Mouse (Mus musculus) small intestine, adult 2 months (tissue): ENCODE data around the gene Rnf214. TPM values are rescaled to one million over a fixed set of nuclear protein-coding genes. Genes with fewer than 3 reads are reported as not detected.
A peak's percentile ranks its signal among the peaks of the same experiment; 100 is the strongest.

Experiments used
- H3K27ac ChIP-seq: fragments of 200-500 bp; 2 replicates; pipeline ENCODE4 v1.5.1; 2012; ENCODE audit warnings: low read depth, low read length, control low read depth, inconsistent platforms; ENCODE audit not compliant: insufficient read depth
- H3K27me3 ChIP-seq: fragments of 200-500 bp; 2 replicates; pipeline ENCODE4 v1.6.1; 2012; ENCODE audit warnings: mild to moderate bottlenecking, moderate library complexity, low read length, inconsistent platforms; ENCODE audit not compliant: control insufficient read depth, insufficient read depth
- H3K36me3 ChIP-seq: fragments of 200-500 bp; 2 replicates; pipeline ENCODE4 v1.6.1; 2012; ENCODE audit warnings: mild to moderate bottlenecking, low read length, control low read depth, inconsistent platforms; ENCODE audit not compliant: control insufficient read depth, insufficient read depth
- H3K4me1 ChIP-seq: fragments of 200-500 bp; 2 replicates; pipeline ENCODE4 v1.6.1; 2012; ENCODE audit warnings: low read length, inconsistent platforms, mixed read lengths; ENCODE audit not compliant: control insufficient read depth, insufficient read depth, insufficient read length
- H3K4me3 ChIP-seq: fragments of 200-500 bp; 2 replicates; pipeline ENCODE4 v1.5.1; 2012; ENCODE audit warnings: low read depth, mild to moderate bottlenecking, control low read depth, inconsistent platforms, low read length, moderate library complexity
- CTCF ChIP-seq: fragments of 200-500 bp; IDR thresholded peaks from 2 replicates; pipeline ENCODE4 v1.5.1; 2012; ENCODE audit warnings: low read depth, mild to moderate bottlenecking, control low read depth, inconsistent platforms, low read length, moderate library complexity, mixed read lengths; ENCODE audit not compliant: insufficient replicate concordance, insufficient read length; ENCODE audit errors: extremely low read depth
- POLR2A ChIP-seq: fragments of 200-500 bp; IDR thresholded peaks from 2 replicates; pipeline ENCODE4 v1.6.1; 2012; ENCODE audit warnings: low read depth, mild to moderate bottlenecking, control low read depth, inconsistent platforms, low read length, moderate library complexity
- WGBS: fragments of 180-500 bp; shearing (Covaris S2); methylation state at CpG from one replicate; pipeline ENCODE4 v1.1.7; 2018; 5-methylcytosine and 5-hydroxymethylcytosine counted together
- polyA plus RNA-seq: library from polyadenylated mRNA; depleted of rRNA; stranded (reverse); fragments of >200 nt; gene quantifications from 2 replicates; pipeline ENCODE4 v1.2.3, GENCODE M21; 2012; rRNA removed

Rnf214 gene
- polyA plus RNA-seq, 1 experiment: 11.4 TPM

GRCm38 (mm10) chr9:45828291-45828963 is 78.3 kb downstream of the Rnf214 start, which contains the start of gene Cep164:
TSS of gene Cep164 (minus strand) at chr9:45828691.
- 0 out of 2 replicates have a peak, but pooled peaks have one; percentile 29 for TF ChIP-seq POLR2A
- no peak for TF ChIP-seq CTCF
- Histone ChIP-seq H3K4me1 (no peaks in the 10 kb centered on the region), H3K36me3 (no peaks in the 10 kb centered on the region), H3K4me3 (peak within 1 kb of the TSS; percentile 97), H3K27ac (no peak within 1 kb of the TSS), H3K27me3 (no peaks in the 10 kb centered on the region)
- under 1% methylated on average over 31 of the region's 31 CpGs for WGBS

GRCm38 (mm10) chr9:45827663-45828290 is 78.9 kb downstream of the Rnf214 start:
- Histone ChIP-seq H3K27ac (no peak overlapping the region), H3K4me3 (peak overlapping the region; percentile 97), H3K4me1 (no peaks in the 10 kb centered on the region), H3K27me3 (no peaks in the 10 kb centered on the region), H3K36me3 (no peaks in the 10 kb centered on the region)
- TF ChIP-seq CTCF: no peak
- TF ChIP-seq POLR2A: no peak
- WGBS: 8% methylated on average over 23 of the region's 23 CpGs

DNA sequence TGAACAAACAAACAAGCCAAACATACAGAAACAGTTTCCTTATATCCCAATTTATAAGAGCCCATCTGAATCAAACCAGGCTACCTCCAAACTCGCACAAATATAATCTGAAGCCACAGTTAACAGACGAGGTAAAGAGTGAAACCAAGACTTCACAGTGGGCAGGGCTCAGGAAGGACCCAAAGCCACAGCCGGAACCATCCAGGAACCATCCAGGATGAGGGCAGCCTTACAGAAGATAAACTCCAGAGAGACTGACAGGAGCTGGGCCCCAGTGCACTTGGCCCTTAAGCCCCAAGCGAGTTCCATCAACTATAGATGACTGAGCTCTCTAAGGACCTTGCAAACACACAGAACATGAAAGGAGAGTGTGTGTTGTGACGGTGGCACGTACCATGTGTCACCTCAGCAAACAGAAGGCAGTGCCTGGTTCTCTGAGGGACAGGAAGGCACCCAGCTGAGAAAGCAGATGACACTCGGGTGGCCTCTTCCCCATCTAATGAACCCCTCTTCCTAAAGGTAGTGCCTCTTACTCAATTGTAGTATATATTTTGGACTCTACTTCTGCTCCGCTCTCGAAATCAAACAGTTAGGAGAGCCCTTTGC is 88.2 kb downstream of the Rnf214 start:
- no peak overlapping the region for H3K27ac ChIP-seq
- 0 out of 2 replicates have a peak, but pooled peaks cover 3% of the 10 kb centered on the region for H3K36me3 ChIP-seq
- H3K4me3 ChIP-seq: no peak overlapping the region
- TF ChIP-seq POLR2A: no peak
- TF ChIP-seq CTCF: no peak
- H3K4me1 ChIP-seq: peaks cover 2% of the 10 kb centered on the region; the same call in 1 of the 2 replicates
- no peaks in the 10 kb centered on the region for H3K27me3 ChIP-seq
- whole genome bisulfite sequencing: 82% methylated on average over 9 of the region's 9 CpGs

- no peak overlapping the region for H3K27ac ChIP-seq
- peak overlapping the region; percentile 17 for H3K4me3 ChIP-seq
These were observed 91.2 kb downstream of the Rnf214 start for GRCm38 (mm10) chr9:45815525-45815924.

DNA sequence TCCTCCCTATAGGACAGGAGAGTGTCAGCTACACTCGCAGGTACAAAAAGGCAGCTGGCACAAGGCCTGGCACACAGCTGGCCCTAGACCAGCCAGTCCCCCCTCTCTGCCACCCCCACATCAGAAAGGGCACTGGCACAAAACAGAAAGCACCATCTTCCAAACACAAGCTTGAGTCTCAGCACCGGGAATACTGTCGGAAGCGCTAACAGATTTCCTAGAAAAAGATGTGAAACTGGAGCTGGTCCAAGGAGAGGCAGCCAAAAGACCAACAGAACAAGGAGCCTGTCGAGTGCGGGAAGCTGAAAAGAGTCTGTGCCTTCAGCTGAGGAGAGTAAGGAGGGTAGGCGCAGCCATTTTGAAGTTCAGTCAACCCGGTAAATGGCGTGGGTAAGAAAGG is 91.6 kb downstream of the Rnf214 start:
- H3K36me3 ChIP-seq: no peaks in the 10 kb centered on the region; the same call in 1 of the 2 replicates
- H3K27me3 ChIP-seq: no peaks in the 10 kb centered on the region
- H3K4me3 ChIP-seq: peak overlapping the region; percentile 17
- no peak for TF ChIP-seq POLR2A
- TF ChIP-seq CTCF: no peak
- 66% methylated on average over 9 of the region's 9 CpGs for WGBS
- H3K4me1 ChIP-seq: peaks cover 2% of the 10 kb centered on the region; the same call in 1 of the 2 replicates
- H3K27ac ChIP-seq: no peak overlapping the region

More at GRCm38 (mm10) chr9:45815525-45815924, 91.2 kb downstream of the Rnf214 start:
- no peaks in the 10 kb centered on the region; the same call in 1 of the 2 replicates for H3K36me3 ChIP-seq
- peaks cover 2% of the 10 kb centered on the region; the same call in 1 of the 2 replicates for H3K4me1 ChIP-seq
- H3K27me3 ChIP-seq: no peaks in the 10 kb centered on the region
- 46% methylated on average over 10 of the region's 10 CpGs for WGBS
- TF ChIP-seq POLR2A (no peak), CTCF (no peak)

Other genes starting within 250 kb of the Rnf214 start
- 4.9 and 12.9 TPM in 2 replicates for gene Cep164, start 78.2 kb downstream of the Rnf214 start, polyA plus RNA-seq
- 4.5 and 5.2 TPM in 2 replicates for gene Bace1, start 68.3 kb downstream of the Rnf214 start, polyA plus RNA-seq
- gene Pcsk7, start 414 bp downstream of the Rnf214 start, polyA plus RNA-seq: 14.2 and 38.9 TPM in 2 replicates
- gene Tagln, start 29.1 kb upstream of the Rnf214 start, polyA plus RNA-seq: 323 and 328 TPM in 2 replicates
- gene Sidt2, start 48.3 kb upstream of the Rnf214 start, polyA plus RNA-seq: 337 and 348 TPM in 2 replicates
- 2.5 and 12.8 TPM in 2 replicates for gene Pafah1b2, start 105.8 kb upstream of the Rnf214 start, polyA plus RNA-seq
- 9.2 and 14.5 TPM in 2 replicates for gene Sik3, start 105.9 kb upstream of the Rnf214 start, polyA plus RNA-seq